ENCODE assay signal across 12 mouse cellular contexts in genomic region chr12:40085731-40086322, GRCm38 (mm10). TPM values are rescaled to one million over a fixed set of nuclear protein-coding genes. Genes with fewer than 3 reads are reported as not detected.
DNase-seq lines count a peak whose midpoint lies in the region; ATAC-seq and TF ChIP-seq lines count a peak whose summit lies in the region.
"Had no signal": no experiment of that assay in that cellular context is flagged by ENCODE, and none has a peak within 500 bp of the region (broad histone marks: within the 10 kb centered on the region; RNA-seq: fewer than 3 reads in every experiment).

No protein-coding gene starts in this region.

- H3K4me2 ChIP-seq in hindbrain, postnatal 0 days (ENCODE audit: low read depth, low read length), result no peak overlapping the region
- no peak overlapping the region for H3K4me2 ChIP-seq in hindbrain, embryonic 12.5 days (replicated peaks)
- no peak overlapping the region for H3K4me2 ChIP-seq in midbrain, embryonic 11.5 days

- WGBS in hindbrain, postnatal 0 days, result 44% methylated on average over 5 of the region's 5 CpGs
- 75% methylated on average over 5 of the region's 5 CpGs for WGBS in hindbrain, embryonic 12.5 days
- 58% methylated on average over 5 of the region's 5 CpGs for WGBS in midbrain, embryonic 11.5 days

- H3K9me3 ChIP-seq in hindbrain, postnatal 0 days (ENCODE audit: low read length), result no peaks in the 10 kb centered on the region
- H3K9me3 ChIP-seq in hindbrain, embryonic 12.5 days (replicated peaks), result no peaks in the 10 kb centered on the region
- H3K9me3 ChIP-seq in midbrain, embryonic 11.5 days (ENCODE audit: control insufficient read depth, low read length), result no peaks in the 10 kb centered on the region

- no peak for TF ChIP-seq CTCF in hindbrain, postnatal 0 days (IDR thresholded peaks at IDR 0.05; ENCODE audit: low read depth)
- no peak for TF ChIP-seq CTCF in layer of hippocampus, adult 2 months (conservative IDR thresholded peaks at IDR 0.05)

- no peak overlapping the region for H3K27ac ChIP-seq in hindbrain, postnatal 0 days
- no peak overlapping the region for H3K27ac ChIP-seq in hindbrain, embryonic 12.5 days
- peak overlapping the region; percentile 71 for H3K27ac ChIP-seq in layer of hippocampus, adult 2 months
- H3K27ac ChIP-seq in midbrain, embryonic 11.5 days (ENCODE audit: low read depth, low read length), result no peak overlapping the region
- H3K27ac ChIP-seq: liver, embryonic 14.5 days; macrophage; stomach, postnatal 0 days had no signal

- H3K9ac ChIP-seq in hindbrain, postnatal 0 days (replicated peaks; ENCODE audit: low read length), result no peak overlapping the region
- H3K9ac ChIP-seq in hindbrain, embryonic 12.5 days, result no peak overlapping the region
- no peak overlapping the region for H3K9ac ChIP-seq in midbrain, embryonic 11.5 days (ENCODE audit: low read length)
- H3K9ac ChIP-seq: liver, embryonic 14.5 days had no signal

- ATAC-seq in hindbrain, postnatal 0 days, result no peak
- ATAC-seq in hindbrain, embryonic 12.5 days (ENCODE audit: low FRiP score), result no peak
- ATAC-seq in midbrain, embryonic 11.5 days (ENCODE audit: low FRiP score), result peak; percentile 76
- ATAC-seq: intestine, postnatal 0 days had no signal

- no peaks in the 10 kb centered on the region for H3K36me3 ChIP-seq in hindbrain, postnatal 0 days (ENCODE audit: insufficient read depth, low read length)
- no peaks in the 10 kb centered on the region for H3K36me3 ChIP-seq in hindbrain, embryonic 12.5 days
- H3K36me3 ChIP-seq in midbrain, embryonic 11.5 days (ENCODE audit: control insufficient read depth, insufficient read depth, low read length), result no peaks in the 10 kb centered on the region

- no peak overlapping the region for H3K4me3 ChIP-seq in hindbrain, postnatal 0 days (ENCODE audit: low read length)
- no peak overlapping the region for H3K4me3 ChIP-seq in hindbrain, embryonic 12.5 days
- H3K4me3 ChIP-seq in layer of hippocampus, adult 2 months, result no peak overlapping the region
- H3K4me3 ChIP-seq in midbrain, embryonic 11.5 days (ENCODE audit: low read depth, low read length), result no peak overlapping the region

- H3K4me1 ChIP-seq in hindbrain, postnatal 0 days (ENCODE audit: insufficient read depth, low read length), result no peaks in the 10 kb centered on the region
- no peaks in the 10 kb centered on the region for H3K4me1 ChIP-seq in hindbrain, embryonic 12.5 days
- peaks cover 5% of the 10 kb centered on the region for H3K4me1 ChIP-seq in midbrain, embryonic 11.5 days (ENCODE audit: control insufficient read depth, insufficient read depth, low read length)

- peak; percentile 50 for DNase-seq in hindbrain, postnatal 0 days (ENCODE audit: low spot score)
- peak; percentile 45 to 79 for DNase-seq in layer of hippocampus, adult 2 months (ENCODE audit: low spot score in 2 of 2)
- DNase-seq in midbrain, embryonic 11.5 days (ENCODE audit: low spot score, missing footprints), result no peak
- DNase-seq in telencephalon, adult 2 months (ENCODE audit: low read depth, low spot score), result peak; percentile 54
- no peak for DNase-seq in adrenal gland, adult 2 months
- DNase-seq in adrenal gland, postnatal 36 days, result no peak
- DNase-seq: cerebellum, adult 9-11 months had no signal

- no peaks in the 10 kb centered on the region for H3K27me3 ChIP-seq in hindbrain, postnatal 0 days (ENCODE audit: insufficient read depth, low read length)
- no peaks in the 10 kb centered on the region for H3K27me3 ChIP-seq in hindbrain, embryonic 12.5 days
- H3K27me3 ChIP-seq in midbrain, embryonic 11.5 days (ENCODE audit: control insufficient read depth, insufficient read depth, low read length), result no peaks in the 10 kb centered on the region

RNA-seq across cellular contexts. Expression of gene Arl4a, which starts 48.0 kb away (rescaled TPM):
- total RNA-seq in hindbrain, postnatal 0 days (2014; rRNA removed), result 48.3 and 61.9 TPM in 2 replicates
- polyA plus RNA-seq in hindbrain, postnatal 0 days (2015; fragmentation: Nextera tagmentation; extraction: Ambion mirVana), result 113 and 114 TPM in 2 replicates
- 90.7 and 105 TPM in 2 replicates for polyA plus RNA-seq in hindbrain, embryonic 12.5 days (2016; fragmentation: Nextera tagmentation; extraction: Ambion mirVana)
- 10 to 100 TPM; 29.9 to 30.5 TPM for total RNA-seq in layer of hippocampus, adult 2 months (2021)
- 90.5 and 94.7 TPM in 2 replicates for polyA plus RNA-seq in midbrain, embryonic 11.5 days (2014; fragmentation: Nextera tagmentation; extraction: Ambion mirVana)
- 10 to 100 TPM; 91.3 to 99.1 TPM for total RNA-seq in adrenal gland, adult 2 months (2021)
- polyA plus RNA-seq in adrenal gland, adult 2 months (2012; rRNA removed), result 6.8 and 9.9 TPM in 2 replicates
- 10 to 100 TPM; 73.8 to 81.3 TPM for total RNA-seq in adrenal gland, postnatal 36 days (2021)

RNA-seq across cellular contexts. Expression of gene Scin, which starts 48.2 kb away (rescaled TPM):
- total RNA-seq in hindbrain, postnatal 0 days (2014; rRNA removed), result not detected in 2 replicates
- 0.05 TPM in 1 of 2 replicates, not detected in the other for polyA plus RNA-seq in hindbrain, postnatal 0 days (2015; fragmentation: Nextera tagmentation; extraction: Ambion mirVana)
- 0.83 and 3.5 TPM in 2 replicates for polyA plus RNA-seq in hindbrain, embryonic 12.5 days (2016; fragmentation: Nextera tagmentation; extraction: Ambion mirVana)
- 1 to 10 TPM; 1.7 to 2.7 TPM for total RNA-seq in layer of hippocampus, adult 2 months (2021)
- 0.06 and 0.15 TPM in 2 replicates for polyA plus RNA-seq in midbrain, embryonic 11.5 days (2014; fragmentation: Nextera tagmentation; extraction: Ambion mirVana)
- 1 to 10 TPM; 1.0 to 1.6 TPM for total RNA-seq in adrenal gland, adult 2 months (2021)
- 0.49 and 0.59 TPM in 2 replicates for polyA plus RNA-seq in adrenal gland, adult 2 months (2012; rRNA removed)
- total RNA-seq in adrenal gland, postnatal 36 days (2021), result 1 to 10 TPM in 1 of 2 experiments, under 1 TPM in 1; 0.73 to 1.7 TPM

Comparison
In these comparisons a context has a peak if more than half of its experiments do, and no peak if none do; other contexts are left out.
1. DNase-seq: peak in hindbrain, postnatal 0 days (single experiment), layer of hippocampus, adult 2 months (2 of 2) and telencephalon, adult 2 months (single experiment); none in midbrain, embryonic 11.5 days (single experiment), adrenal gland, adult 2 months (single experiment) and adrenal gland, postnatal 36 days (0 of 2).